Mouse (Mus musculus) heart, postnatal 4 days (tissue): ENCODE measurements around the gene Heyl. TPM values are rescaled to one million over a fixed set of nuclear protein-coding genes. Genes with fewer than 3 reads are reported as not detected.
"Not testable (repeated sequence)": the region's sequence is repeated elsewhere in the genome, so short reads cannot be mapped to it uniquely, and the experiment has no call there.

Source experiments
- DNase-seq: peaks from one replicate; pipeline ENCODE4 v3.0.0; 2021
- total RNA-seq, 2 experiments: library from RNA; stranded (reverse); gene quantifications; 2 replicates each; pipeline ENCODE4 v1.2.3; 2021

Heyl gene
- total RNA-seq, 2 experiments from 2014 or later = 26.9 to 28.3 TPM

GRCm38 (mm10) chr4:123289038-123289437, 55.7 kb downstream of the Heyl start:
- DNase-seq = no peak

- no peak for DNase-seq
These were observed 59.0 kb downstream of the Heyl start for GRCm38 (mm10) chr4:123292390-123292789.

GRCm38 (mm10) chr4:123292989-123293388, 59.6 kb downstream of the Heyl start:
- DNase-seq = no peak

- no peak for DNase-seq
These were observed 60.5 kb downstream of the Heyl start for GRCm38 (mm10) chr4:123293661-123294443.

GRCm38 (mm10) chr4:123295026-123295425, 61.7 kb downstream of the Heyl start:
- DNase-seq = not testable (repeated sequence)

- DNase-seq = no peak
These were observed 62.3 kb downstream of the Heyl start for GRCm38 (mm10) chr4:123295516-123296147.

GRCm38 (mm10) chr4:123296148-123296534, 62.8 kb downstream of the Heyl start:
- no peak for DNase-seq

- DNase-seq = no peak
These were observed 64.0 kb downstream of the Heyl start for GRCm38 (mm10) chr4:123297195-123297960.

- no peak for DNase-seq
These were observed 64.9 kb downstream of the Heyl start for GRCm38 (mm10) chr4:123298226-123298625.

- peak; percentile 80 for DNase-seq
These were observed 65.8 kb downstream of the Heyl start for GRCm38 (mm10) chr4:123298980-123299670.

Other genes starting within 250 kb of the Heyl start
- under 1 TPM; 0.14 to 0.29 TPM for gene Mycl, start 237.9 kb upstream of the Heyl start, total RNA-seq
- 1 to 10 TPM; 8.9 to 9.5 TPM for gene Trit1, start 217.0 kb upstream of the Heyl start, total RNA-seq
- not detected for gene Bmp8b, start 128.4 kb upstream of the Heyl start, total RNA-seq
- not detected for gene Oxct2b, start 117.3 kb upstream of the Heyl start, total RNA-seq
- gene Ppie, start 93.6 kb upstream of the Heyl start, total RNA-seq = 10 to 100 TPM; 33.5 to 35.2 TPM
- gene Hpcal4, start 50.3 kb upstream of the Heyl start, total RNA-seq = under 1 TPM; 0.26 to 0.54 TPM
- gene Nt5c1a, start 32.1 kb upstream of the Heyl start, total RNA-seq = 10 to 100 TPM; 21.3 to 24.6 TPM
- gene Pabpc4, start 28.8 kb downstream of the Heyl start, total RNA-seq = 100 to 1,000 TPM; 246 to 255 TPM
- gene Oxct2a, start 90.1 kb downstream of the Heyl start, total RNA-seq = not detected
- under 1 TPM in 1 of 2 experiments, not detected in 1; 0.14 TPM for gene Bmp8a, start 109.7 kb downstream of the Heyl start, total RNA-seq